Mouse (Mus musculus): ENCODE measurements around the gene Rbm20.

The Rbm20 gene

DNA sequence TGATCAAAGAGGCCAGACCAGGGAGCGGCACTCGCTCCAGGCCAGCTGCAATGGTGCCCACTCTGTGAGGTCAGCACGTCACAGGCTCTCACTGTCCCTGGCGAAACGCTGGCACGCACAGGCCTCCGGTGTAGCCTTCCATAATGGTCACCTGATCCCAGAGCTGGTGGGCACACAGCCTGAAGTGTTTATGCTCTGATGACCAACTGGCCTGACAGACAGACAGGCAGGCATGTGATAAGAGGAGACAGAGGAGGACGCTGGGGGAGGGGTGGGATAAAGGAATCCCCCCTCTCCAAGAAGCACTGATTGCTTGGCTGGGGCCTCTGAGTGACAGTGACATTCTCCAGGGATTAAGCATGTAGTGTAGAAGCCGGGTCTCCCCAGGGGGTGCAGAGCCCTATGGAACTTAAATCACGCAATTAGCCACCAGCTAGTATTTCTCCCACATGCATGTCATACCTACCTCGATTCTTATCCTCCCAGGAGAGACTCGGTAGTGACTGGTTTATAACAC, 6.4 kb upstream of the Rbm20 start:
- no peak for DNase-seq (ENCODE audit: low spot score in 2 of 2)

DNA sequence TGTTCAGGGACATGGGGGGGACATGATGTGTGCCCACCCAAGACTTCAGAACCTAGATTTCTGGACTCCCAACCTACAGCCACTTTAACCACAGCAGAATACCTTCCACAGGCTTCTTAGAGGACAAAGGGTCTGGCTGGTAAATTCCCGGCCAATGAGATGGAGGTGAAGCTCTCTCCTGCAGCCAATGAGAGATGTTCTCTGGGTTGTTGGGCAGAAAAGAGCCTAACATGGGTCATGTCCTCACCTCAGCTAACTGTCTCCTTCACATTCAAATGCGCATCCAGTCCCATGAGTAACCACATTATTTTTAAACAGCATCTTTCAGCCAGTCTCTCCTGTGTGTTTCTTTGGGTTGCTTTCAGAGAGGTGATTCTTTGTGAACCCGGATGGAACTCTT, 5.7 kb upstream of the Rbm20 start:
- no peak for DNase-seq (ENCODE audit: low spot score in 2 of 2)

DNA sequence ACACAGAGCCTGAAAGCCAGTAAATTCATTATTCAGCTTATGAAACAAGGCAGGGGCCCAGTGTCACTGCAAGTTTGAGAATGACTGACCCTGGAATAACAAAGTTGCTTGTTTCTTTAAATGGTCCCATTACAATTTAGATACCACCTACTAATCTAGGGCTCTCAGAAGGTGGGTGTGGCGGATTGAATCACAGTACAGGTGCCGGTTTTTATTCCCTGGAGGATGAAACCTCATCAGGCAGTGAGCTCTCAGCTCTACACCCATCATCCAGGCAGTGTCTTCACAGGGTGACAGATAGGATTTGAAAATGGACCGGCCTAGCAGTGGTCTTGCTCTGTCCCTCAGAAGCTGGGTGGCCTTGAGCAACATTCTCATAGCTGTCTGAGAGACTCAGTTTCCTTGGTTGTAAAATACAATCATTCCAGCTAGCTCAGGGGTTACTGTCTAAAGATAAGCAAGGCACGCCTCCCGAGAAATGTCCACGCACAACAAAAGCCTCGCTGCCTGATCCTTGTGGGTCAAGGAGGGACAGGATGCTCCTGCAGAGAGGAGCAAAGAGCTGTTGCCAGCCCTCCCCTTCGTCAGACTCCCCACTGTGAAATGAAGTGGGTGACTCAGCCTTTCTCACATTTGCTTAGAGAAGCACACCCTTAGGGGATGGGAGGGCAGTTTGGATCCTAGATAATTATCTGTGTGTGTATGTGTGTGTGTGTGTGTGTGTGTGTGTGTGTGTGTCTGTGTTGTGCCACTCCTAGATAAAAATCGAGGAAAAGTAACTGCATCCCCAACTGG, 2.8 kb upstream of the Rbm20 start:
- DNase-seq (ENCODE audit: low spot score in 2 of 2), result no peak

DNA sequence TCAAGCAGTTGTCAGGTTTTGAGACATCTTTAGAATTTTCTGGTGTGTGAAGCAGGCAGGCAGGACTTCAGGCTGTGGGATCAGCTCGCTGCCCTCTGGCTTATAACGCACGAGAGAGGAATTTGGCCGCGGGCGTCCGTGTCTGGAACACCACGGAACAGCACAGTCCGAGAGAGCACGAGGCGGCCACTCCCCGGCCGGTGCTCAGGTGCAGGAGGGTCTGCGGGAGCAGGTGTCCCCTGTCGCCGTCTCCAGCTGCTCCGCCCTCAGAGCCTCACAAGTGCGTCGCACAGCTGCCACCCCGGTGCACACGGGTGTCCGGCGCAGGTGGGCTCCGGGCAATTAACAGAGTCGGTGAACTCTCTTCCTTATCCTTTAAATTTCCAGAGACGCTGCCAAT, 878 bp upstream of the Rbm20 start:
- no peak for DNase-seq (ENCODE audit: low spot score in 2 of 2)

DNA sequence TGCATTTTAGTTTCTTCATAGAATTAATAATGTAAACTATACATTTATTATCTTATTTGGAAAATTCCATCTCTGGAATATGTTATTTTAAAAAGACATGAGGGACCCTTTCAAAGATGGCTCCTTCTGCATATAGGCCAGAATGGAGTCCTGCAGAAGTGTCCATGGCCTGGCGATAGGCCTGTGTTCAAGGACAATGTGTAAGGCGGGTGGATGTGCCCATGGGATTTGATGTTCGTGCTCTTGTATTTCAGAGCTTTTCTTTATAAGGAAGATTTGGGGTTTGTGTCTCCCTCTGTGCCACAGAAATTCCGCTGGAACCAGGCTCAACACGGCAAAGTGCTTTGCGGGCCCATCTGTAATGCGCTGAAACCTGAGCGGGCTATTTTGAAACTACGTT, 2.1 kb downstream of the Rbm20 start:
- no peak for DNase-seq (ENCODE audit: low spot score in 2 of 2)

DNA sequence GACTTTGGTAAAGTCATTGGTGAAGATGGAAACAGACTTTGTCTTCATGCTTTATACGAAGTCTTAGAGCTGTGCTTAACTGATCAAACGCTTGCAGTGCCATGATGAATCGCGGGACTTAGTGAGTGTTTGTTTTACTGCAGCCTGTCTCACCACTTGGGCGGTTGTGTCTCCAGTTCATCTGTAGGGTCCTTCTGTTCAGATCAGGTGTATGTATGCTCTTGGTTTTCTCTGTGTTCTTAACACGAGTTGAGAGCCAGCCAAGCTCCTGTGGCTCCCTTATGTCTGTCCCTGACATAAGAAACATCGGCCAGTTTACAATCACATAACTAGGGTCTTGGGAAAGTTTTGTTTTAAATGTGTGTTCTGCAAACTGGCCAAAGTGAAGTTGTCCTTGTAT, 2.9 kb downstream of the Rbm20 start:
- no peak for DNase-seq (ENCODE audit: low spot score in 2 of 2)

DNA sequence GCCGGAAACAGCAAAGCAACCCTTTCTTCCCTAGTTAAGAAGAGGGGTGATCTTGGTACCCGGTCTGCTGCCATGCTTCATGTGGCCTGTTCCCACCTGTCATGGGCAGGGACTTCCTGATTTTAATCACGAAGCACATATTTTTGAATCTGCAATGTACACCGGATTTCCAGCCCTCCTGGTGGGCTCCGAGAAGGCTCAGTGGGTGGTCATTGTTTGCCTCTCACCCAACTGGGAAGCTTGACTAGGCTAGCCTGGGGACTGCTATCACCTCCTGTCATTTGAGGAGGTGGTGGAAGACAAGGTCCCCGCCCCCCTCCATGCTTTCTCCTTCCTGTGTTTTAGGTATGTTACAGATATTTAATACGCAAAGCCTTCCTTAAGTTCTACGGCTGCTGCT, 5.3 kb downstream of the Rbm20 start:
- DNase-seq (ENCODE audit: low spot score in 2 of 2), result no peak

DNA sequence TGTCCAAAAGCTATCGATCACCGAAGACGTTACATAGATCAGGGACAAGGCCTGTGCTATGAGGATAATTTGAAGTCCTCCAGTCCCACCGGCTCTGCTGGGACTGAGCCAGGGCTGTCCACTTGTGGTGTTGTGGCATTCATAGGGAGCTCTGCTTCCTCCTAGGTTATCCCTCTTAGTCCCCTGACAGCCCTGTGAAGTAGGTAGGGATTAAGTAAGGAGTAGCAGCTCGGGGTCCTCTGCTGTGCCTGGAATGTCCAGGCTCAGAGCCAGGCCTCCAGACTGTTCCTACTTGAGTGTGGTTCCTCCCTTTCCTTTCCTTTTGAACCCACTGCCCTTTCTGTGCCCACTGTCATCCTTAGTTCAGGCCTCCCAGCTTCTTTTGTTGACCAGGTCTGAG, 10.5 kb downstream of the Rbm20 start:
- DNase-seq (ENCODE audit: low spot score in 2 of 2), result no peak

DNA sequence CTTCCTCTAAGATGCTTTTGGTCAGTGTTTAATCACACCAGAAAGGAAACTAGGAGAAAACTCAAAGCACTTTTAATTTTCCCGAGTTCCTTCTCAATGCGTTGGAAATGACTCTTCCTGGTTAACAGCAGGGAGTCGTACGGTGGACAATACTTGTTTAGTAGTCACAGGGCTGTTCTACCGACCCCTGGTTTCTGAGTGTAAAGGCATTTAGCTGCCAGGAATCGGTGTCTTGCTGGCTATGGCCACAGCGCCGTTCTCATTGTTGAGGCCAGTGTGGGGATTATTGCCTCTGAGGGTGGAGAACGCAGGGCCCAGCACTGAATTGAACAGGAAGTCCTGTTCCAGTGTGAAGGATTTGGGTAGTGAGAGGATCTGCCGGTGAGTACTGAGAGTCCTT, 13.7 kb downstream of the Rbm20 start:
- no peak for DNase-seq (ENCODE audit: low spot score in 2 of 2)

DNA sequence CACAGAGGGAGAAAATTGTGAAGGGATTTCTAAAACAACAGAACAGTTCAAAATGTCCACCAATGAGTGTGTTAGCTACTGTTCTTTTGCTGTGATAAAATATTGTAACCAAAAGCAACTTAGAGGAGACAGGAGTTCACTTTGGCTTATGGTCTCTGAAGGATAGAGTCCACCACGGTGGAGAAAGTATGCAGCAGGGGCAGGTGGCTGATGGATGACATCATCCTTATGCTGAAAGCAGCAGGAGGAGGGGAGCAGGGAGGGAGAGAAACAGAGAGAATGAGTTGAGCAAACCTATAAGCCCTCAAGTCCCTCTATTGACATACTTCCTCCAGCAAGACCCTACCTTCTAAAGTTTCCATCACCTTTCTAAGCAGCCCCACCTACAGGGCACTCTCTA, 16.9 kb downstream of the Rbm20 start:
- no peak for DNase-seq (ENCODE audit: low spot score in 2 of 2)

DNA sequence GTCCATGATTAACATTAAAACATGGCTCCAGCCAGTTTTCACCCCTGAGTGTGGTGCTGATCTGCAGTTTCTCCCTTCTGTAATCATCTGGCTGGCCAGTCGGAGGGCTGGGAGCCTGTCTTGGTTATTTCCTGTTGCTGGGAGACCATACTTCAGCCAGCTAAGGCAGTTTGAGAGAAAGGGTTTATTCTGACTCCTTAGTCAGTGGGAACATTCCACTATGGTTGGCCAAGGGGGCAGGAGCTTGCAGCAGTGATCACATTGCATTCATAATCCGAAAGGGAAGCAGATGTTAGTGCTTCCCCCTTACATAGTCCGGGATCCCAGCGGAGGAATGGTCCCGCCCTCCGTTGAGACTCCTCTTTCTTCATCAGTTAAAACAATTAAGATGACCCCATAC, 19.0 kb downstream of the Rbm20 start:
- no peak for DNase-seq (ENCODE audit: low spot score in 2 of 2)

DNA sequence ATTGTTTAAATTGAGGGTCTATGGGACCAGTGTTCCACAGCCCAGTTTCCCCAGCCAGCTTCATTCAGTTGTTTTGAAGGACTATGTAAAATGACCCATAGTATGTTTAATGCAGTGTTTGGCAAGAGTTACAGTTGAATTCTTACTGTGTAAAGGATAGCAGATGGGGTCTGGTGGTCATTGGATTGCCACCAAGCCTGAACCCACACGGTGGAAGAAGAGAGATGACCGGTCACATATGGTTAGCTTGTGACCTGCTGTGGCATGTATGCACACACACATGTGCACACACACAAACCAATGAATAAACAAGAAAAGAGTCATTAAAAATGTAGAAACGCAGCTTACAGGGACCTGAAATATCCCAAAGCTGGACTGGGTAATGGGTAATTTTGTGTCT, 19.5 kb downstream of the Rbm20 start:
- DNase-seq (ENCODE audit: low spot score in 2 of 2), result no peak

DNA sequence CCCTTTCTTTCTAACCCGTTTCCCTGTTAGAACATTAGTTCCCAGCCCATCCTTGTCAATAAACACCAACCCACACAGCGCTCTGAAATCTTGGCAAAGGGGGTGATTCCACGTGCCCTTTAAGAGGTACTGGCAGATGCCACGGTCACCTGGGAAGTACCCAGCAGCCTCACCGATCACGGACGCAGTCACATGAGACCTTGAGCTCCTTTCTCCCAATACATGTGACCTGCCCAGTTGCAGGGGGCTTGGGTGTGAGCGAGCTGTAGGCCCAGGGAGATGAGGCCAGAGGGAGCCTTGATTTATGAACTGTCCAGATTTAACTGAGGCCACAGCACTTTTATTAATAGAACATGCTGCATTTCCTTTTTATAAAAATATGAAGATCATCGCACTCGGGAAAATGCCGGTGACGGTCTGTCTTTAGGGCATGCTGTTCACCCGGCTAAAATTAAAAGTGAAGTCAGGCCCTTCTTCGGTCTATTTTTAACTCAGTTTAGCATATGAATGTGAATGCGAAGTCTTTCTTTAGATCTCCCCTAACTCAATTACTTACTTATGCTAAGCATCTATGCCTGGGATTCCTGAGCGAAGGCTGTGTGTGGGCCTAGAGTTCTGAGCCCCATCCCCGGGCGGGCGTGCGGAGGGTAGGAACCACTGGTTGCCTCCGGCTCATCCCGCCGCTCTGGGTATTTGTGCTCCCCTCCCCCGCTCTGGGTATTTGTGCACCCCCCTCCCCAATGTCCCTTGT, 20.4 kb downstream of the Rbm20 start:
- DNase-seq (ENCODE audit: low spot score in 2 of 2), result no peak

DNA sequence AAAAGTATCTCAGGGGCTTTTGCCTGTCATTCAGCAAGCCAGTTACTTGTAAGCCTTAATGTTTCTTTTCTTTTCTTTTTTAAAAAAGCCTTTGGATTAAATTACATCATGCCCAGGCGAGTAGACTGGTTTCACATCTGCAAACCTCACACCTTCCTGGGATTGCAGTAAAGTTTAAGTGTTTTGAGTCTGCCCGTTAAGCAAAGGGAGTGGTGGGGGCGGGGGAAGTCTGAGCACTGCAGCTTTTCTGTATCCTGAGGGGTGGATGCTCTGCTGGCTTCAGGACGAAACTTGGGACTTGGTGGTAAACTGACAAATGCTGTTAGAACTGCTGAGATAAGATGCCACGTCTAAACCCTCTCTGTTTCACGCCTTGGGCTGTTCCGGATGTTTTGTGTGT, 22.6 kb downstream of the Rbm20 start:
- DNase-seq (ENCODE audit: low spot score in 2 of 2), result no peak

DNA sequence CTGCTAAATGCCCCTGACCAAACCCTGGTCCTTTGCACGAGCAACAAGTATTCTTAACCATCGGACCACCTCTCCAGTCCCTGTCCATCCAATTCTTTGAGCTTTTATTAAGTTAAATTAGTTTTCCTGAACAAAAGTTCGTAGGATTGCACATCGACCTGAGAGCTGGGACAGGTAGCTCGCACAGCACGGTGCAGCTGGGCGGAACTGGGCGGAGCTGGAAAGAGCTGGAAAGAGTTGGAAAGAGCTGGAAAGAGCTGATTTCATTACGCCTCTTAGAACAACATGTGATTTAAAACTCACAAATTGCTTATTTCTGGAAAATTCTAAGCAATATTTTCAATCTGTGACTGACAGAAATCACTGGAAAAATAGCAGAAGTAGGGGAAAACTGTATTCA, 24.3 kb downstream of the Rbm20 start:
- no peak for DNase-seq (ENCODE audit: low spot score in 2 of 2)

DNA sequence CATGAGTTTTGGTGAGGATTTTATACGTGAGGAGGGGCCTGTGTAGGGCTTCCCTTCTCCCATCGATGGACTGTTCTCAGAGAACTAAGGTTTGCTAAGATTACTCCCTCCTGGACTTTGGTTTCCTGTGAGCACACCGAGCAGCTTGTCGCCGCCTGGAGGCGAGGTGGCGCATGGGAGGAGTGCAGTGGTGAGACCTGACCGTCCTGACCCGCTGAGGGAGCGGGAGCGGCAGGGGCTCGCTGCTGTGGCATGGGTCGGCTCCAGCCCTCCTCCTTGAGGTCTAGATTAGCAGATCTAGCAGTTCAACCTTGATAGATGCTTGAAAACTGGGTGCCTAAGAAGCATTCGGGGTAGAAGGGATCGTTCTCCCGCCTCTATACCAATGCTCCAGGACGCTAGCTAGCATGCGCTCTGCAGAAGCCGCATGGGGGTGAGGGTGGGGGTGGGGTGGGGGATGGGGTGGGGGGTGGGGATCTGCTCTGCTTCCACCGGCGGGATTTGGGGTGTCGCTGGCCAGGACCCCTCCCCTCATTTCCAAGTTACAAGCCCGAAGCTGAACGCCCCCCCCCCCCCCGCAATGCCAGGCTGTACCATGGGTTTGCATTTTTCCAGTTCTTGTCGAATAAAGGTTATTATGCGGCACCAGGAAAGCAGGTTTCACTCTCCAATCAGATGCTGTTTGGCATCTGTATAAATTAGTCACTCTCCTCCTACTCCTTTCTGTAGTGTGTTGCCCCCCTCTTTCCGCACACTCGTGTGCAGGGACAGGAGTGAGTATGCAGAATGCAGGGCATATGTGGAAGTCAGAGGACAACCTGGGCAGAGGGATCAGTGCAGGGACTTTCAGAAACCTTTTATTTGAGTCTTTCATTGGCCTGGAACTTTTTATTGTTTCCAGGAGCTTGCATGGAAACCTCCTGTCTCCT, 28.1 kb downstream of the Rbm20 start:
- DNase-seq (ENCODE audit: low spot score in 2 of 2), result peak; percentile 17 to 45

DNA sequence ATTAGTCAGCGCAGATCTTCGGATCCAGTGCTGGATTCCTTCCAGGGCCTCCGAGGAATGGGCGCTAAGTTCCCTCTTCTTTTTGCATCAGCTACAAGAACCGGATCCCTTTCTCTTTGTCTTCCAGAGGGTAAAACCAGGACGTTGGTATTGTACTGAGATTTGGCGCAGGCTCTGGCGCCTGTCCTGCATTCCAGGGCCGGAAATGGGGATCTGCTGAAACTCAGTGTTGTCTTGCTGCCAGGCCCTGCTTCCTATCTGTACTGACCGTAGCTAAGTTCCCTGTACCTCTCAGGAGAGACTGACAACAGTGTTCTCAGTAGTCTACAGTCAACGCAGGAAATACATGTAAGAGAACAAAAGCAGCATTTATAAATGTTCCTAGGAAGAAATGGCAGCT, 31.3 kb downstream of the Rbm20 start:
- no peak for DNase-seq (ENCODE audit: low spot score in 2 of 2)

DNA sequence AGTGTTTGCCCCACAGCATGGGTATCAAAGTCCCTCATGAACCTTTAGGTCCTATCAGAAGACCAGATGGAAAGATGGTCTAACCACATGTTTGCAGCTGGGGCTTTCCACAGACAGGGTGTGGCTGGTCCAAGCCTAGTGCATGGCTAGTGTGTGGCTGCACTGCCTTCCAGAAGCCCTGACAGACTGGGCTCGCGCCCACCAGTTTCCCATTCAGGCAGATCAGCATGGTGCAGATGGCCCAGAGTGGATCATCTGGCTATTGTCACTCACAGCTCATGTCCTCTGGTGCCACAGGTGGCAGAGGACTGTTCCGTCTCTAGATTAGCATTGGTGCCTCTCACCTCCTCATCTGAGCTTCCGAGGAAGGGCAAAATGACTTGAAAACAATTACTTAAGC, 33.8 kb downstream of the Rbm20 start:
- no peak for DNase-seq (ENCODE audit: low spot score in 2 of 2)

DNA sequence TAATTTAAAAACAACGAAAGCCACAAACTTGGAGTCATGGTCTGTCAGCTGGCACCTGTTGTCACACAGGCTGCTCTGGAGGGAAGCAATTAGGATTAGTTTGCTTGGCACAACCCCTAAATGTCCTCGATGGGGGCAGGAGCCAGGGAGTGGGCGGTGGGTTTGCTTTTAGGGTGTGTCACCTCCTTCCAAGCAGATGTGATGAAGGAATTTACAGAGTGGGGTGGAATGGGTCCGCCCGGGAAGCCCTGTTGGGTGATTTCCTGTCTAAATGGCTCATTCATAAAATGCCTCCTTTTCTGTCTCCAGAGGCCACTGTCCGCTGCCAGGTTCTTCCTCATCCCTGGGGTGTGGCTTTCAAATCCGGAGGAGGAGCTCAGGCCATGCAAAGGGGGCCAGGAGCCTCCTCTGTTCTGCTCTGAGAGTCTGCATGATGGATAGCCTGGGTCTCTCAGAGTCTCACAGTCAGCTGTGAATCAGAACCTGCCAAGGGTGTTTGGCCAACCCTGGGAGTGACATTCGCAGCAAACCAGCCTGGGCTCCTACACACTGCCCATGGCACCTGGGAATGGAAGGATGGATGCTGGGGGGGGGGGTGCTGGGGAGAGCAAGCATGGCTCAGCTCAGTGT, 34.3 kb downstream of the Rbm20 start:
- no peak for DNase-seq (ENCODE audit: low spot score in 2 of 2)

DNA sequence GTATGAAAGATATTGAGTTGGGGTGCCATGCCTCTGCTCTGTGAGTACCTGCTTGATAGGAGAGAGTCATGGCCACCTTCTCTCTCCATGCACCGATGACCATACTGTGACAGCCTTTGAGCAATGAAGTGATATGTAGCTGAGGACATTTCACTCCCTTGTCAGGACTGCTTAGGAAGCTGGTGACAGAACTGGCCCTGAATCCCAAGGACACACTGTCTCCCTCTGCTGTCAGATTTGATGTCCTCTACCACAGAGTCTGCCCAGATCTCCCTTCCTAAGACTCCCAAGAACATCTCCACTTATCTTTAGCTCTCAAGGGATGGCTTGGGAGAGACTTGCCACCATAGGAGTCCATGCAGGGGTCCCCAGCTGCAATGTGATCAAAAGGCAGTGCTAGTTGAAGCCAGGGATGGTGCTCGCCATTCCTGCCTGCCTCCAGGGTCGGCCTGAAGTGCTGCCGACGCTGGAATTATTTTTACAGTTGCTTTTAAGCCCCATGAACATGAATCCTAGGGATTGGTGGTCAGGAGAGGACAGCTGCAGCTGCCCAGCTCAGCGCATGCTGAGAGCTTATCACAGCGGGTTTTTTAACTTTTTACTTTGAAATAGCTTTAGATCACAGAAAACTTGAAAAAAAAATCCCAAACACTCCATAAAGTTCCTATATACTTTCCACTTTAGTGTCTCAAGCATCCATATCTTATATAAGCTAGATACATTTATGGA, 35.4 kb downstream of the Rbm20 start:
- DNase-seq (ENCODE audit: low spot score in 2 of 2), result no peak

DNA sequence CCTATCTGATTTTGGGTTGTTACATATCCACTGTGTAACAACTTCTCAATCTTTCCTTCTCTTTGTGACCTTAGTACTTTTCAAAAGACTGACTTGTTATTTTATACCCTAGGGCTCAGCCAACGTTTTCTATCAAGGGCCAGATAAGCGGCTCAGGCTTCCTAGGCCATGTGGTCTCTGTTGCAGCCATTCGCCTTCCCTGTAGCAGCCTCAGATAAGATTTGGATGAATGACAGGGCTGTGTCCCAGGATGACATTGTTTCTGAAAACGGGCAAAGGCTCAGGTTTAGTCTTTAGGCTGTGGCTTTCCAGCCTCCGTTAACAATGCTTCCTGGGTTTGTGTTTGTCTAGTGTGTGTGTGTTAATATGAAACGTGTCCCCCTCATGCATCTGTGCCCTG, 36.3 kb downstream of the Rbm20 start:
- no peak for DNase-seq (ENCODE audit: low spot score in 2 of 2)

All from right cerebral cortex, postnatal 36 days (tissue).